Mouse (Mus musculus): Measurements from ENCODE around the gene Rabl6. TPM values are rescaled to one million over a fixed set of nuclear protein-coding genes. Genes with fewer than 3 reads are reported as not detected.
"Not testable (repeated sequence)": the region's sequence is repeated elsewhere in the genome, so short reads cannot be mapped to it uniquely, and the experiment has no call there.

Gene Rabl6
- polyA plus RNA-seq, 1 experiment from 2014 or later = 62.3 TPM

- DNase-seq (ENCODE audit: low spot score) (no peak), ATAC-seq (ENCODE audit: insufficient read depth, low FRiP score, low TSS enrichment) (no peak)
- Histone ChIP-seq H3K27me3 (ENCODE audit: control insufficient read depth, insufficient read depth, low read length) (no peaks in the 10 kb centered on the region), H3K4me1 (ENCODE audit: control insufficient read depth, insufficient read depth, low read length) (peaks cover 10% of the 10 kb centered on the region), H3K9ac (ENCODE audit: low read length) (no peak overlapping the region), H3K4me2 (ENCODE audit: low read depth) (no peak overlapping the region), H3K27ac (ENCODE audit: low read depth, low read length) (no peak overlapping the region), H3K36me3 (ENCODE audit: control insufficient read depth, insufficient read depth, low read length) (peaks cover 22% of the 10 kb centered on the region), H3K9me3 (ENCODE audit: control insufficient read depth, low read length) (no peaks in the 10 kb centered on the region), H3K4me3 (ENCODE audit: low read depth, low read length) (no peak overlapping the region)
- WGBS = 83% methylated on average over 9 of the region's 9 CpGs
Observed at GRCm38 (mm10) chr2:25561946-25562345, 46.4 kb downstream of the Rabl6 start.

- H3K9ac ChIP-seq (ENCODE audit: low read length) = no peak overlapping the region
- no peak for DNase-seq (ENCODE audit: low spot score)
- H3K27me3 ChIP-seq (ENCODE audit: control insufficient read depth, insufficient read depth, low read length) = no peaks in the 10 kb centered on the region
- H3K9me3 ChIP-seq (ENCODE audit: control insufficient read depth, low read length) = no peaks in the 10 kb centered on the region
- H3K36me3 ChIP-seq (ENCODE audit: control insufficient read depth, insufficient read depth, low read length) = peaks cover 22% of the 10 kb centered on the region
- no peak for ATAC-seq (ENCODE audit: insufficient read depth, low FRiP score, low TSS enrichment)
- no peak overlapping the region for H3K4me3 ChIP-seq (ENCODE audit: low read depth, low read length)
- H3K27ac ChIP-seq (ENCODE audit: low read depth, low read length) = no peak overlapping the region
- 92% methylated on average over 8 of the region's 8 CpGs for WGBS
- peaks cover 15% of the 10 kb centered on the region for H3K4me1 ChIP-seq (ENCODE audit: control insufficient read depth, insufficient read depth, low read length)
- no peak overlapping the region for H3K4me2 ChIP-seq (ENCODE audit: low read depth)
Observed at GRCm38 (mm10) chr2:25560551-25560950, 47.8 kb downstream of the Rabl6 start.

GRCm38 (mm10) chr2:25558774-25559173 is 49.5 kb downstream of the Rabl6 start:
- Histone ChIP-seq H3K4me2 (ENCODE audit: low read depth) (peak overlapping the region; percentile 72), H3K27ac (ENCODE audit: low read depth, low read length) (no peak overlapping the region), H3K27me3 (ENCODE audit: control insufficient read depth, insufficient read depth, low read length) (no peaks in the 10 kb centered on the region), H3K9me3 (ENCODE audit: control insufficient read depth, low read length) (no peaks in the 10 kb centered on the region), H3K4me3 (ENCODE audit: low read depth, low read length) (peak overlapping the region; percentile 95), H3K36me3 (ENCODE audit: control insufficient read depth, insufficient read depth, low read length) (peaks cover 17% of the 10 kb centered on the region), H3K9ac (ENCODE audit: low read length) (peak overlapping the region; percentile 94; the same call in 1 of the 2 replicates), H3K4me1 (ENCODE audit: control insufficient read depth, insufficient read depth, low read length) (peaks cover 15% of the 10 kb centered on the region)
- DNase-seq (ENCODE audit: low spot score) (no peak), ATAC-seq (ENCODE audit: insufficient read depth, low FRiP score, low TSS enrichment) (no peak)
- WGBS = 82% methylated on average over 6 of the region's 6 CpGs

- Histone ChIP-seq H3K27ac (ENCODE audit: low read depth, low read length) (peak overlapping the region; percentile 21; the same call in 1 of the 2 replicates), H3K9me3 (ENCODE audit: control insufficient read depth, low read length) (no peaks in the 10 kb centered on the region), H3K9ac (ENCODE audit: low read length) (peak overlapping the region; percentile 94), H3K4me1 (ENCODE audit: control insufficient read depth, insufficient read depth, low read length) (peaks cover 15% of the 10 kb centered on the region), H3K4me3 (ENCODE audit: low read depth, low read length) (peak overlapping the region; percentile 95), H3K4me2 (ENCODE audit: low read depth) (peak overlapping the region; percentile 72), H3K27me3 (ENCODE audit: control insufficient read depth, insufficient read depth, low read length) (no peaks in the 10 kb centered on the region), H3K36me3 (ENCODE audit: control insufficient read depth, insufficient read depth, low read length) (peaks cover 11% of the 10 kb centered on the region)
- DNase-seq (ENCODE audit: low spot score) = no peak
- peak; percentile 32 for ATAC-seq (ENCODE audit: insufficient read depth, low FRiP score, low TSS enrichment)
- 0% methylated on average over 24 of the region's 24 CpGs for WGBS
Observed at GRCm38 (mm10) chr2:25557964-25558360, 50.4 kb downstream of the Rabl6 start.

GRCm38 (mm10) chr2:25557221-25557963 is 50.9 kb downstream of the Rabl6 start, which contains the start of gene Edf1:
Gene Edf1, plus strand, starts transcription at chr2:25557847.
- Histone ChIP-seq H3K27ac (ENCODE audit: low read depth, low read length) (peak within 1 kb of the TSS; percentile 21; the same call in 1 of the 2 replicates), H3K4me3 (ENCODE audit: low read depth, low read length) (peak within 1 kb of the TSS; percentile 95), H3K9ac (ENCODE audit: low read length) (peak within 1 kb of the TSS; percentile 94), H3K27me3 (ENCODE audit: control insufficient read depth, insufficient read depth, low read length) (no peaks in the 10 kb centered on the region), H3K36me3 (ENCODE audit: control insufficient read depth, insufficient read depth, low read length) (peaks cover 10% of the 10 kb centered on the region), H3K9me3 (ENCODE audit: control insufficient read depth, low read length) (no peaks in the 10 kb centered on the region), H3K4me2 (ENCODE audit: low read depth) (peak within 1 kb of the TSS; percentile 72), H3K4me1 (ENCODE audit: control insufficient read depth, insufficient read depth, low read length) (peaks cover 15% of the 10 kb centered on the region)
- peak; percentile 98 for ATAC-seq (ENCODE audit: insufficient read depth, low FRiP score, low TSS enrichment)
- under 1% methylated on average over 57 of the region's 61 CpGs for WGBS
- peak; percentile 94 for DNase-seq (ENCODE audit: low spot score)

- Histone ChIP-seq H3K36me3 (ENCODE audit: control insufficient read depth, insufficient read depth, low read length) (0 out of 2 replicates have a peak, but pooled peaks cover 3% of the 10 kb centered on the region), H3K9ac (ENCODE audit: low read length) (no peak overlapping the region)
Observed at GRCm38 (mm10) chr2:25556296-25556695, 52.0 kb downstream of the Rabl6 start.

GRCm38 (mm10) chr2:25555479-25555878 is 52.8 kb downstream of the Rabl6 start:
- not testable (repeated sequence) for H3K4me2 ChIP-seq (ENCODE audit: low read depth); ATAC-seq (ENCODE audit: insufficient read depth, low FRiP score, low TSS enrichment); H3K27me3 ChIP-seq (ENCODE audit: control insufficient read depth, insufficient read depth, low read length); H3K27ac ChIP-seq (ENCODE audit: low read depth, low read length); H3K9me3 ChIP-seq (ENCODE audit: control insufficient read depth, low read length); H3K4me3 ChIP-seq (ENCODE audit: low read depth, low read length); H3K36me3 ChIP-seq (ENCODE audit: control insufficient read depth, insufficient read depth, low read length); H3K9ac ChIP-seq (ENCODE audit: low read length); DNase-seq (ENCODE audit: low spot score)
- peaks cover 15% of the 10 kb centered on the region for H3K4me1 ChIP-seq (ENCODE audit: control insufficient read depth, insufficient read depth, low read length)
- WGBS = 60% methylated on average over 2 of the region's 2 CpGs

More at GRCm38 (mm10) chr2:25556296-25556695, 52.0 kb downstream of the Rabl6 start:
- 70% methylated on average over 1 of the region's 1 CpGs for WGBS
- H3K9me3 ChIP-seq (ENCODE audit: control insufficient read depth, low read length) = no peaks in the 10 kb centered on the region
- H3K4me1 ChIP-seq (ENCODE audit: control insufficient read depth, insufficient read depth, low read length) = peaks cover 15% of the 10 kb centered on the region
- no peak for DNase-seq (ENCODE audit: low spot score)
- no peaks in the 10 kb centered on the region for H3K27me3 ChIP-seq (ENCODE audit: control insufficient read depth, insufficient read depth, low read length)
- H3K4me3 ChIP-seq (ENCODE audit: low read depth, low read length) = no peak overlapping the region
- no peak overlapping the region for H3K4me2 ChIP-seq (ENCODE audit: low read depth)
- ATAC-seq (ENCODE audit: insufficient read depth, low FRiP score, low TSS enrichment) = no peak
- no peak overlapping the region for H3K27ac ChIP-seq (ENCODE audit: low read depth, low read length)

GRCm38 (mm10) chr2:25553171-25553786 is 55.0 kb downstream of the Rabl6 start:
- WGBS = 88% methylated on average over 4 of the region's 4 CpGs
- not testable (repeated sequence) for H3K9me3 ChIP-seq (ENCODE audit: control insufficient read depth, low read length); ATAC-seq (ENCODE audit: insufficient read depth, low FRiP score, low TSS enrichment); H3K9ac ChIP-seq (ENCODE audit: low read length); H3K27me3 ChIP-seq (ENCODE audit: control insufficient read depth, insufficient read depth, low read length); DNase-seq (ENCODE audit: low spot score); H3K4me1 ChIP-seq (ENCODE audit: control insufficient read depth, insufficient read depth, low read length); H3K4me3 ChIP-seq (ENCODE audit: low read depth, low read length); H3K36me3 ChIP-seq (ENCODE audit: control insufficient read depth, insufficient read depth, low read length); H3K27ac ChIP-seq (ENCODE audit: low read depth, low read length); H3K4me2 ChIP-seq (ENCODE audit: low read depth)
